Mouse (Mus musculus) hindlimb bud, embryonic 11.5 days (tissue): ENCODE results near the gene Olfr611.
"Not testable (repeated sequence)": the region's sequence is repeated elsewhere in the genome, so short reads cannot be mapped to it uniquely, and the experiment has no call there.

Experiments used
- DNase-seq: peaks from one replicate; pipeline ENCODE4 v3.0.0-alpha.2; 2012; ENCODE audit warnings: low read depth, low spot score; ENCODE audit errors: extremely low spot score

The Olfr611 gene

GRCm38 (mm10) chr7:103520746-103521145 is at the start of gene Olfr611:
TSS of gene Olfr611 (minus strand) at chr7:103520846.
- not testable (repeated sequence) for DNase-seq

DNA sequence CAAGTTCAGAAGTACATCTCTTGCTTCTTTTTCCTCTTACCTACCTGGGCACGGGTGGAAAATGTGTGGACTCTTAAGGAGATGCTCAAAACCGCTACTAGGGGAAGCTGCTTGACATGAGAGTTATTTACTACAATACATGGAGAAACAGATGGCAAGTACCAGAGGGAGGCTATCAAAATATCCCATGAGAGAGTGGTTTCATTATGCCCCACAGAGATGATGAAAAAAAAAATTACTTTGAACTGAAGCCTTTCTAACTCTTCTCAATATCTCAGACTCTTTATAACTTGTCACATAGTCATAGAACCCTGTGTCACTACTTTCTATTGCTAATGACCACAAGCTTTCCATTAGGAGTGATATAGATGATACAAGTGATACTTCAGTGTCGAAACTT is 48.4 kb upstream of the Olfr611 start, which contains the start of gene Olfr616:
TSS of gene Olfr616 (minus strand) at position 101 of the 400 bp plus-strand sequence.
- no peak for DNase-seq

DNA sequence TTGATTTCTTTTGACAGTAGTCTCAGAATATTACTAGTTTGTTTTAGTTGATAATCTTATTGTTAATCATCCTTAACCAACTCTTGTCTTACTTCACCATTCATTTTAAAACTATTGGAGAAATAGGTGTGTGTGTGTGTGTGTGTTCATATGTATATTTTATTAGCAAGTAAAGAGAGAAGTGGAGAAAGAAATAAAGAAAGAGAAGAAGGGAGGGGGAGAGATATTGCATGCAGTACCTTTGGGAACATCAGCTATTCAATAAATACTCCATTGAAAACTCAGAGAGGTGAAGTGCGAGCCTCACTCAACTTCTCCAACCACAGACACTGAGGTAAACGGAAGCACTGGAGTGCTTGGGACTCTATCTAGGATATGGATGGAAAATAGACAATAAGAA is 35.1 kb upstream of the Olfr611 start, which contains the start of gene Olfr615:
TSS of gene Olfr615 (plus strand) at position 301 of the 400 bp plus-strand sequence.
- DNase-seq: no peak

DNA sequence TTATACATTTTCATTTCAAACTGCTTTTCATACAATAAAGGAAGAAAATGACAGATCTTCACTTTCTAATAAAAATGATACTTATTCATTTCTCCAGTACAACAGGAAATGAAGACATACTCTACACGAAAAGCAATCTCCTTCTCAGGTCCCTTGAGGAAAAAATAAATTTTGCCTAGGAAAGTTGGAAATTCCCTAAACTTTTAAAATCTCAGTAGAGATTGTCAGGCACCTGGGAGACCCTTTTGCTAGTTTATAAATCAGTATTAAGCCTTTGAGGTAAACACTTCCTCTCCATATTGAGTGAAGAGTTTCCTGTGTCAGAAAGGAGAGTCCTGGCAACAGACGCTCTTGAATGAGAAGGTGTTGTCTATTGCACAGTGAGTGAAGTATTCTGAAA is 27.1 kb upstream of the Olfr611 start, which contains the start of gene Olfr613:
TSS of gene Olfr613 (plus strand) at position 301 of the 400 bp plus-strand sequence.
- DNase-seq: no peak

DNA sequence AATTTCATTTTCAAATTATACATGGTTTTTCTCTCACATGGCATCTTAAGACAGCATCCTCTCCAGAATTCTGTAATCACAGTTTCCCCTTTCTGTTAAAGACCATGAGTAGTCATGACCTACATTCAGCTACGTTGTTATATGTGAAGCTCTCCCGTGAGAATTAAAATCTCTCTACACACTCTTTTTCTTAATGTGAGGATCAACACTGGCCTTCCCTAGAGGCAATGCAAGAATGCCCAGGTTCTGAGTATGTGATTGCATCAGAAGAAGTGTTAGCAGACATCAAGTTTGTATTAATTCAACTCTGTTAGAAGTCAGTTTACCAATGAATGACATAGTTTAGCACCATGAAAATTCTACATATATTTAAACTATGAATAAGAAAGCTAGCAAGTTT is 22.0 kb upstream of the Olfr611 start, which contains the start of gene Olfr612:
TSS of gene Olfr612 (minus strand) at position 101 of the 400 bp plus-strand sequence.
- not testable (repeated sequence) for DNase-seq

- DNase-seq: no peak
These were observed 8.6 kb downstream of the Olfr611 start, which contains the start of gene Olfr610 for GRCm38 (mm10) chr7:103512022-103512421. TSS of gene Olfr610 (minus strand) at chr7:103512122.

DNA sequence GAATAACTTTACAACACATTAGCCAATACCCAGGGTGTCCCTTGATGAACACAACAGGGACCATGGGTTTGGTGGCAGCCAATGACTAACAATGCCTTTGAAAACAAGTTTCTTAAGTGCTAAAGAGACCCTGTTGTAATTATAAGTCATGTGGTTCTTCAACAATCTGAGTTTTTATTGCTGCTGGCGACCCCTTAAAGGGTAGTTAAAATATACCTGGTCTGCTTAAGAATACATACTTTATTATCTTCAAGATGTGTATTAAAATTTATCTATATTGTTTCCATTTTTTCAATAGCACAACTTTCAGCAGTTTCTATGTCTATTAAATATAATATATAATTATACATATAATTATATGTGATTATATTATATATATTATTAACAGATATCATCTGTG is 22.7 kb downstream of the Olfr611 start, which contains the start of gene Olfr609:
TSS of gene Olfr609 (minus strand) at position 101 of the 400 bp plus-strand sequence.
- no peak for DNase-seq

DNA sequence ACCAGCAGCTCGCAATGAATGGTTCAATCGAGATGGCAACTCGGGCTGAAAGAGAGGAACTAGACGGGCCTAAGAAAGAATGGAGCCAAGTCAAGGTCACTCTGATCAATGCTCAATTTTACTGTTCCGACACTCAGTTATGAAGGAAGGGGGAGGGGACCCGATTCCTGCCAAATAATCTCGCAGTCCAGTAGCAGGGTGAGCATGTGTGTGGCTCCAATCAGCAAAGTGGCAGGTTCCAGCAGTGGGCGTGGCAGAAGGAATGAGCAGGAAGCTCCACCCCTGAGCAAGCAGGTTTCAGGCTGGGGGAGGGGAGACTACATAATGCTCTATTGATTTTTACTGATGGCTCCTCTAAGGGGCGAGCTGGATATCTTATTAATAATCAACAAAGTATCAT is 43.5 kb downstream of the Olfr611 start:
- not testable (repeated sequence) for DNase-seq

- DNase-seq: no peak
These were observed 51.1 kb downstream of the Olfr611 start, which contains the start of gene Olfr608 for GRCm38 (mm10) chr7:103469577-103469976. TSS of gene Olfr608 (plus strand) at chr7:103469877.
